Mouse (Mus musculus) lung, adult 18-20 months (tissue): Measurements from ENCODE around the gene Cdpf1.
A peak's percentile ranks its signal among the peaks of the same experiment; 100 is the strongest.
"Not testable (repeated sequence)": the region's sequence is repeated elsewhere in the genome, so short reads cannot be mapped to it uniquely, and the experiment has no call there.

ENCODE experiments used
- DNase-seq, 2 experiments: peaks; one replicate each; pipeline ENCODE4 v3.0.0; 2022; ENCODE audit warnings: mixed read lengths in 2 of 2

Cdpf1 gene

DNA sequence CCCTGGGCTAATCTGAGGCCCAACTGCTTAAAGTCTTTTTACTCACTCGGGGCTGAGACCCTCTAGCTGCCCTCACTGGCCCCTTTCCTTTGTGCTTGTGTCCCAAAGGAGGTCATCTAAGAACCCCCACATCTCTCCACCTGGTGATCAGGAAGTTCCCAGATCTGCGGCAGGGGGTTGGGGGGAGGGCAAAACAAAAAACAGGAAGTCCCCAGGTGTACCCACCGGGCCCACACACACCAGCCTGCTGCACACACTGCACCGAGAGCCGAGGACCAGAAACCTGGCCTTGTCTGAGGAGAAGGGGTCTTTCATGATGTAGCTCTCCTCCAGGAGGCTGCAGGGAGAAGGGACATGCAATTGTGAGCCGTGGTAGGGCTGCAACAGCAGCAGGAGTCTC, 3.5 kb downstream of the Cdpf1 start:
- no peak for DNase-seq

DNA sequence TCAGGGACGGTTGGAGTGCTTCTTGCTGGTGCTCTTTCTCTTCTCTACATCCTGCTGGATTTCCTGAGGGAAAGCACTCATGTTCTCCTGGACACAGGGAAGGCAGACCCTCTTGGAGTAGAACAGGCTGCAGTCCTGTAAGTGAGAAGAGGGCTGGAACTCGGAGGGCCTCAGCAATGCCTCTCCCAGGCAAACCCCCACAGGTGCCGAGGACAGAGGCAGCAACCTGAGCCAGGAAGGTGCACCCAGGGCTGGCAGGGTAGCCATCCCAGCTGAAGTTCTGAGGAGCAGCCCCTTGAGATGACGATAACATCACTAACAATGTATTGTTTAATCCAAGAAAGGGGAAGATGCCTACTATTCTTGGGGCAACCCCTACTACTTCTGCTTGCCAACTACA, 4.1 kb downstream of the Cdpf1 start:
- no peak for DNase-seq

DNA sequence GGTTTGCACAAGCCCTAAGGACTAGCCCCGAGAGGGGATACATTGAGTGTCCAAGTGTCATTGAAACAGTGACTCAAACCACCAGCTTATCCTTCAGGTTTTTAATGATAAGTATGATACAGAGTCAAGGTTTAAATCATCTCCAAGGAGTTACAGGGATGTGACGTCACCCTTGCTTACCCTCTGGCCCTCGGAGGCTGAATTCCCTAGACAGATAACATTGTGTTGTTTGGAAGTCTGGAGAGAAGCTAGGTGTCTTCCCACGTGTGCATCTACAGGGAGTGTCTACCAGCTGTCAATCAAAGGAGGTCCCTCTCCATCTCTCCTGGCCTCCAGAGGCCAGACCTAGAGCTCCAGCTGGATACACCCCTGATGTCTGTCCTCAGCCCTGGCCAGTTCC, 4.6 kb downstream of the Cdpf1 start:
- DNase-seq = no peak

DNA sequence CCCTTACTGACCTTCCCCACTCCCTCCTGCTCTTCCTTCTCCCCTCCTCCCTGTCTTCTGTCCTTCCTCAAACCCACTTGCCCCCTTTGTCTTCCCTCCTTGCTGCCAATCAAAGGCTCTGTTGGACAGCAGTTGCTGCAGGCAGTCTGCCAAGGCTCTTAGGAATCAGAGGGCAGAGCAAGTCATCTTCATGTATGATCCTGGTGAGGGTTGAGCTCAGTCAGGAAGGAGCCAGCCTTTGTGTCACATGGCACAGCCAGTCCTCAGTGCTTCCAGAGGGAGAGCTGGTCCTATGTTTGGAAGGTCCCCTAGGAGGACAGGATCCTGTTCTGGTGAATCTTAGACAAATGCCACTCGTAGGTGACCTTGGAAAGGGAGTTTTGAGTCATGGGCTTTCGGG, 8.6 kb downstream of the Cdpf1 start:
- DNase-seq = no peak

DNA sequence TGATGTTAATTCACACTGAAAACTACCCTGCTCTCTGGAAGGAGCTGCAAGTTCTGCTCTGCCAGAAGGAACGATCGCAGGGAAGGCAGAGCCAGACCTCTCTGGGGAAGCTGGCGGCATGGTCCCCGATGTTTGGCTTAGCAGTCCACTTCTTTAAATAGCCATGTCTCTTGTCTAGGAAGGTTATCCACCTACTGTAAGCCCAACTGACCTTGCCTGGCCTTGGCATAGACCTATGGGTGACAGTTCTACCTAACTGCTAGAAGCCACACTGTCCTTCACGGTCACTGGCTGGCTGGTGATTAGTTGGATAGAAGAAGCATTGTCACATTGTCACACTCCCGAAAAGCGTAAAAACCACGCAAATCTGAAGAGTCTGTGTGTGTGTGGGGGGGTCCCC, 12.8 kb downstream of the Cdpf1 start:
- no peak for DNase-seq

DNA sequence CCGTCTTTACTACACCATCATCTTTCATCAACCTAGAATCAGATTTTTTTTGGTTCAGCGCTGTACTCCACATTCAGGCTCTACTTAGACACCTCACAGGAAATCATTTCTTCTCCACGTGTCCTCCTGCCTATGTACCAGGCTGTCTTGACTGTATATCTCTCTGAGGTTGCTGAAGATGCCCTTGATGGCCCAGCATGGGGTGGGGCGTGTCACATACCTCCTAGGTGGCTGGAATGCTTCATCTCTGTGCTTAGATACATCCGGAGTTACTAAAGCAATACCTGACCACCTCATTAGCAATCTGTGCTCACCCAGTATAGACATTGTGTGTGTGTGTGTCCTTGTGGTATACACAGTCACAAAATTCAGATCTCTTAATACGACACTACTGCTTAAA, 16.0 kb downstream of the Cdpf1 start:
- DNase-seq = no peak

DNA sequence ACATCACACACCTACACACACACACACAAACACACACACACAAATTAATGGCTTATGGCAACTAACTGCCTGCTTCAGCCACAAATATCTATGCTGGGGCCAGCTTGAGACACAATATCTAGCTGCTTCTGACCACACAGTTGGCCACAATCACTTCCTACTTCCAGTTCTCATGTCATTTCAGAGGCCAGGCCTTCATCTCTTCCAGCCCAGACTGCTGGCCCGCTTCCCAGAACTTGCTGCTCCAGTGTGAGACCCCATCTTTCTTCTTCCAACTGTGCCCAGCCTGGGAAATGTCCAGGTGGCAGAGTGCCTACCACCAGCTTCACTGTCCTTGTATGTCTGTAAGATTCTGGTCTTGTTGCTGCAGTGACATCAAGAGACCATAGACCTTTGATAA, 18.7 kb downstream of the Cdpf1 start:
- DNase-seq = no peak

DNA sequence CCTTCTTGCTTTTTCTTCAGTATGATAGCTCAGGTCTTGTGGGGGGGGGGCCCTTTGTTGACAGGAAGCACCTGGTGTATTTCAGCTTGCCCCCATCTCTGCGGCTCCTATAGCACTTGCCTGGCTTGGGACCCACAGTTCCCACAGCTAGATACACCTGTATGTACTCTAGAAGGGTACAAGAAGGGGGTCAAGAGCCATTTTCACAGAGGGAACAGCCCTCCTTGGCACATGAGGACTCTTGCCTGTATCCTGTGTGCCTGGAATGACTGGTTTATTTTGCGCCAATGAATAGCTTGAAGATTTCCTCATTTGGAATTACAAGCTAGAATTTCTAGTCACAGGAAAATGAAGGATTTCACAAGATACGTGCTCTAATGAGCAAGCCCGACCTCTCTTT, 20.0 kb downstream of the Cdpf1 start:
- peak; percentile 59 to 74 for DNase-seq

DNA sequence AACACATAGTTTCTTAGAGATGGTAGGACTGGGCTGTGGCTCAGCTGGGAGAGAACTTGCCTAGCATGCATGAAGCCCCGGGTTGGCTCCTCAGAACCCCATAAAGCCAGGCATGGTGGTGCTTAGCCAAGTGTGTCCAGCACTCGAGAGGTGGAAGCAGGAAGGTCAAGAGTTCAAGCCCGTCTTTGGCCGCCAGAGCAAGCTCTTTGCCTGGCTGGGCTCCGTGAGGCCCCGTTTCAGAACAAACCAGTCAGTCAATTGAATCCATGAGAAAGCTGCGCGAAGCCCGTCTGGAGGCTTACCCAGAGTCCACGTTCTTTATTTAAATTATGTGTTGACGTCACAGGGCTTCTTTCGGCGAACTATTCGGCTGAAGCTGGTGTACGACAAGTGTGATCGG, 22.9 kb downstream of the Cdpf1 start:
- DNase-seq = peak in 1 of 2 experiments; percentile 13

DNA sequence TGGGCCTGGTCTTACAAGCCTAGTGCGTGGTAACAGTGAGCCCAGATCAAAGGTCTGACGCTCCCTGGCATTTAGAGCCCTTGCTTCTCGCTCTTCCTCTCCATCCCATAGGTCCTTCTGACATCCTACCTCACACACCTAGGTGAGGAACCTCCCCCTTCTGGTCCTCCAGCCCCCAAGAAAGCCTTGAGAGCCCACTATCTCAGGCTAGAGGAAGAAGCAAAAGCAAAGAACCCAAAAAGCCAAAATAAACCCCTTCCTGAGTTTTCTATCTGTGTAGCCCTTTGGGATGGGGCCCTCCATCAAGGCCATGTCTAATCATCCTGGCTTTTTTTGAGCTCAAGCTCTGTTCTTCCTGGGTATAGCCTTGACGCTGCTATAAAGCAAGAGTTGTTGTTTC, 23.4 kb downstream of the Cdpf1 start:
- no peak for DNase-seq

DNA sequence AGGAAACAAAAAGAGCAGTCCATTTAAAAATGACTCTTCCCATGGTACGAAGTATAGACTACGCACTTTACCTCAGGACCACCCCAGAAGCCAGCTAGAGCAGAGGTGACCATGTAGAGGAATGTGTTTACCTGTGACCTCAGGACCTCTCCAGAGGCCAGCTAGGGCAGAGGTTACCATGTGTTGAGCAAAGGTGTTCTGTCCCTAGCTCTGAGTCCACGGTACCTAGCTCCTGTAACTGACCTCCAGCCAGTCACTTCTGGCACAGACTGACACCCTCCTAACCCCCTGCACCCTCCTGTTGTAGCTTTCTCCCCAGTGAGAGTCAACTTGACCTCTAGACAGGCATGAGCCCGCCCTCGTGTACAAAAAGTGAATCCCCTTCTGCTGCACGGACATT, 24.0 kb downstream of the Cdpf1 start:
- DNase-seq = no peak

DNA sequence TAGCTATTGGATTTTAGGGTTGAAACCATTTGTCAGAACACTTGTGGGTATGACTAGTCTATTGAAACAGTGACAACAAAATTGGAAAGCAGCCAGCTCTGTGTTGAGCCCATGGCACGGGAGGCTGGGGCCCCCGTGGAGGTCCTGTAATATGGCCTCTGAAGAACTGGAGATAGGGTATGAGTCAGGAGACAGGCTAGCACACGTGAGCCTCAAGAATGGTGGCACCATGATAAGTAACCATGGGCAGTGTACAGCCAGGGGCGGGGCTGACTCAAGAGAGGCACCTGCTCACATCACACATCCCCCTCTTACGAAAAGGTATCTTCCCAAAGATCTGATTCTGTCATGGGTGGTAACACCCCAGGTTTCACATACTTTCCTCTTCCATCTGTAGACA, 24.8 kb downstream of the Cdpf1 start:
- DNase-seq = no peak

DNA sequence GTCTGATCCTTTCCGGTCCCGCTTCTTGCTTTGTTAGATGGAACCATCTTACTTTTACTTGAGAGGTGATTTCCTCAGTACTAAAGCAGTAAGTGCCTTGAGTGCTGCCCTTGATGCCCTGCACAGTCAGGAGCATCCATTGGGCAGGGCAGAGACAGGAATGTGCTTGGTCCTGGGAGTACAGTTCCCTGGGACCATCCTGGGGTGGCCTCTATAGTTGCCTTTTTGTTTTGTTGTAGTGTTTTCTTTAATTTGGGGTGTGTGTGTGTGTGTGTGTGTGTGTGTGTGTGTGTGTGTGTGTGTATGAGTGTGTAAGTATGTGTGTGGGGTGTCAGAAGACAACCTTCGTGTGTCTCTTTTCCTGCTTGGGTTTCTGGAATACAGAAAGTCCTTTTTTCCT, 27.2 kb downstream of the Cdpf1 start:
- DNase-seq = no peak

DNA sequence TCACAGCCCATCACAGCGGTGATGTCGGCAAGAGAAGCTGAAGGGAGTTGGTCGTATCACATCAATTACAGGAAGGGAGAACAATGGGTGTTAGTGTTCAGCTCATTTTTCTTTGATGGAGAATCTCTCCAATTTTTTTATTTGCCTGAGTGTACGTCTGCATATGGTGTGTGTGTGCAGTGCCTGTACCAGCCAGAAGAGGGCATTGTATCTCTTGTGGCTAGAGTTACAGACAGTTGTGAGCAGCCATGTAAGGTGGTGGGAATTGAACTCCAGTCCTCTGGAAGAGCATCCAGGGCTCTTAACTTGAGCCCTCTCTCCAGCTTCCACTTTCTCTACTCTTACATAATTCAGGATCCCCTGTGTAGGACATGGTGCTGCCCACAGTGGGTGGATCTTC, 28.4 kb downstream of the Cdpf1 start:
- no peak for DNase-seq

DNA sequence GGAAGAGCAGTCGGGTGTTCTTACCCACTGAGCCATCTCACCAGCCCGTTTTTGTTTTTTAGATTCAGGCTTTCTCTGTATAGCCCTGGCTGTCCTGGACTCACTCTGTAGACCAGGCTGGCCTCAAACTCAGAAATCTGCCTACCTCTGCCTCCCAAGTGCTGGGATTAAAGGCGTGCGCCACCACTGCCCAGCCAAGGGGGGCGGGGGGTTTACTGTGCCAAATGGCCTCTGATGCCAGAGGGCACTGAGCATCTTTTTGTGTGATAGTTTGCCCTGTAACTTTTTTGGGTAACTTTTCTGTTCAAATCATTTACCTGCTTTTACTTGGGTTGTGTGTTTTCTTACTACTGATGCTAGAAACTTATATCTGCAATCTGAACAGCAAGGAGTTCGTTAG, 32.6 kb downstream of the Cdpf1 start:
- not testable (repeated sequence) for DNase-seq

DNA sequence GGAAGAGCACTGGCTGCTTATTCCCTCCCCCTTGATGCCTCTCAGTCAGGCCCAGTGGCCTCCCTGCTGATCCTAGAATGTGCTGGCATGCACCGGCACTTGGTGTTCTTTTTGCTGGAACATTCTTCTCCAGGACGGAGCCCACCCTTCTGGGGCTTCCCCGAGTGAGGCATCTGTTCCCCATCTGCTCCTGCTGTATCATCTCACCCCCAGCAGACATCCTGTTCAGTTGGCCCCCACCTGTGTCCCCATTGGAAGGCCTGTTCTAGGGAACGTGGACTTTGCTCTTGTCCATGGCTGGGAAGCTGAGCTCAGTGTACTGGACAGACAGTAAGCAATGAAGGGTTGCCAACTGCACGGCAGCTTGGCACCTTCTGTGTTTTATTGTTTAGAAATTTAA, 34.7 kb downstream of the Cdpf1 start:
- DNase-seq = no peak

DNA sequence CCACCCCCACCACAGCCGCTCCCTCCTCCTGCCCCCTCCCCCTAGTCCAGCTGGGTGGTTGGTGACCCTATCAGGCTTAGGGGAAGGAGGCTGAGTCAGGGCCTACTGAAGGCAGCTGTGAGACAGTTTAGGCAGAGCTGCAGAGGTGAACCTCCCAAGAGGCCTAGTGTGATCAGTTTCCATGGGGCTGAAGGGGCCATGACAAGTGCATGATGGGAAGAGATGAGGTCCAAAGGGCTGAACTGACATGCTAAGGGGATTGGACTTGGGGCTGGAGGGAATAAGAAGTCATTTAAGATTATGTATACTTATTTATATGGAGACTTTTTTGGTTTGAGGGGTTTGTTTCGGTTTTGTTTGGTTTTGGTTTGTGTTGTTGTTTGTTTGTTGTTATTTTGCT, 35.3 kb downstream of the Cdpf1 start:
- no peak for DNase-seq

DNA sequence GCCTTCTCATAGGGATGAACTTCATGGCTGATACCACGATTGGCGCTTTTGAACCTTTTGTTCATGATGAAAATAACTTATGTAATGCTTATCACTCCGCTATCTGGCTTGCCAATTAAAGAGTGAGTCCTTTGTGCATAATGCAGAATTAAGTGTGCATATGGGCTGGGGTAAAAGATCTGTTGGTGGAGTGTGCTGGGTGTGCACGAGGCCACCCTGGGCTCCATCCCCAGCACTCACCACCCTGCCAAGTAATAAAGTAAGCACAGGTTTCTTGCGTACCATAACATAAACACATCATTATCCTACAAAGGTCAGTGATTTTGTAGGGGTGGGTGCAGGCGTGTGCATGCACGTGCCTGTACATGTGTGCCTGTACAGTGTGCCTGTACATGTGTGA, 36.5 kb downstream of the Cdpf1 start:
- no peak for DNase-seq

DNA sequence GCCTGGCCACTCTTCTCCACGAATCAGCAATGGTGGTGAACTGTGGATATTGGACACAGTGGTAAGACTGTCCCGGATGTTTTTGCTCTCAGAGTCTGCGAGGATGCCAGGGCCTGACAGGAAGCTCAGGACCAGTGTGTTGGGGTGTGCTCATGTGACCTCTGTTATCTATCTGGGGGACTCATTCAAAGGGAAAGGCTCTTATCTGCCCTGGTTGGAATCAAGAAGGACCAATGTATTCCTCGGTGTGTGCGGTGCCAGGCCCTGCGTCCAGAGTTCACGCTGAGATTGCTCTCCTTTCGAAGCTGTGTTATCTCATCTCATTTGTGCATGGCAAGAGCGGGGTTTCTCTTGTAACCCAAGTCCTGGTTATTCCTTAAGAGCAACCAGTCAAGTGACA, 37.1 kb downstream of the Cdpf1 start:
- DNase-seq = no peak

DNA sequence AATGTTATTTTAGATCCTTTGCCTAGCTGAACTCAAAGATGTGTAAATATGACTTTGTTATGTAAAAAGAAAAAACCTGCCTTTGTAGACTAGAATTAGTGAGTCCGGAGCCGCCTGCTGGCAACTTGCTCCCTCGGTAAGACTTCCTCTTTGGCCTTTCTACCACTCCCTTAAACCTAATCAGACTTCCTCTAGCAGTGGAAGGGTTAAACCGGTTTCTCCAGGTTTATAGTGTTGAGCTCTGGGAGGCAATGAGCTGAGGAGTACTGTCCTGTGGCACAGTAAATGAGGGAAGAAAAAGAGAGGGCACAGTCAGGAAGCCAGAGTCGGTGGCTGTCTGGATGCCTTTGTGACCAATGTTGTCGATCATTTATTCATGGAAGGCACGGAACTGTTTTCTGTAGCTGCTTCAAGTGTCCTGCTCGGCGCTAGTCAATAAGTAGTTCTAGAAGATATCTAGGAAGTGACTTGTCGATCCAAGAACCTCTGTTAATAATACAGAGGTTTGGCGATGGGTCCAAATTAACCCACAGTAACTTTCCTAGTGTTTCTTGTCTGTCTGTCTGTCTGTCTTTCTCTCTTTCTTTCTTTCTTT, 39.3 kb downstream of the Cdpf1 start:
- DNase-seq = no peak

DNA sequence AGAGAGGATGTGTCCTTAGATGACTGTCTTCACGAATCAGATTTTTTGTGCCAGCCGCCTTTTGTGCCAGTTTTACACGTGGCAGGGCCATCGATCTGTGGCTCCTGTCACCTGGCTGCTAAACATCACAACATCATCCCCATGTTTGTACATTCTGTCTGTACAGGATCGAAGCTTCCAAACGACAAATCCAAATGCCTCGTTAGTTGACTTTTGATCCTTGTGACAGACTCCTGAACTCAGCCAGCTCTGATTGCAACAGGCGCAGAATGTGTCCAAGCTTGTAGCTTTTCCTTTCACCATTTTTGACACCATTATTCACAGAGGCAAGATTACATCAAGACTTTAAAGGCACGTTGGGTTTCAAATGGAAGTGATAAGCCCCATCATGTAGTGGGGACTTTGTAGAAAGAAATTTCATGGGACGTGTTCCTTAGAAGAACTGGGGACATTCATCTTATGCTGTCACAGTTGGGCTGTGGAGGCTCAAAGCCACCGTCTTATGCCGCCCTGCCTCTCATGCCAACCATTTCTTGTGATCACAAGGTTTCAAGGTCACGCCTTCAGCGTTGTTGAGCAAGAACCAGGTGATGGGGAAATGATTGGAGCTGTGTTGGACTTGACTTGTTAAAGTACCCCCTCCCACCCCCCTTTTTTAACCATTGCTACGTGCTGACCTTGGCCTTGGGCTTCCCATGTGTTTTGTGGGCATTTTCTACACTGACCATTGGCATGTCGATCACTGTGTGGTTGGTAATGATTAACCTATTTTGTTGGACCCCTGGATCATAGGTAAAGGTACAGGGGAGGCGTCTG, 40.0 kb downstream of the Cdpf1 start:
- peak in 1 of 2 experiments; percentile 15 for DNase-seq

DNA sequence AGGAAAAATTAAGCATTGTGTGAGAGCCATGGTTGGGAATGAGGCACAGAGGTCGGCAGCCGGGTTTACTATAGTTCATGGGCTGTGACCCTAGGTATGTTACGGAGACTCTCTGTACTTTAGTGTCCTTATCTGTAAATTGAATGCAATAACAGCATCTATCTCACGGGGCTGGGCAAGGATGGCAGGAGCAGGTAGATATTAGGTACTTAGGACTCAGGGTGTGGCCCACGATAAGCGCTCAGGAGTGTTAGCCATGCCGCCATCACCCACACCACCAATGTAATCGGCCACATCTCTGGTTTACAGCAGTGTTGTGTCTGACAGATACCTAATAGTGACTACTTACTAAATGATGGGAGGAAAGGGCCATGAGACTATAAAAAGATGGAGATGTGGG, 42.5 kb downstream of the Cdpf1 start:
- no peak for DNase-seq

DNA sequence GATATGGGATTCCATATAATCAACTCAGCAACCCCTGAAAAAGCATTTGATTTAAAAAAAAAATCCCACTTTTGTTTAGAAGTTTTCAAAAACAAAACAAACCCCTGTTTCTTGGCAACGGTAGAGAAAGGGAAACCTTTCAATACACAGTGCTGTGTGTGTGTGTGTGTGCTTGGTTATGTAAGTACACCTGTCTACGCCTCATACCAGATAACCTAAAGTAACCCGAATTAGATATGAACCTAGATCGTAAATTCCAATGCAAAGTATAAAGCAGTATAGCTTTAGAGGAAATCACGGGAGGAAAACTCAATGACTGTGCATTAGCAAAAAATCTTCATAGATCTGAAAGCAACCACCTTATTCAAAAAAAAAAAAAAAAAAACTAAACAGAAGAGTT, 44.8 kb downstream of the Cdpf1 start:
- DNase-seq = no peak

DNA sequence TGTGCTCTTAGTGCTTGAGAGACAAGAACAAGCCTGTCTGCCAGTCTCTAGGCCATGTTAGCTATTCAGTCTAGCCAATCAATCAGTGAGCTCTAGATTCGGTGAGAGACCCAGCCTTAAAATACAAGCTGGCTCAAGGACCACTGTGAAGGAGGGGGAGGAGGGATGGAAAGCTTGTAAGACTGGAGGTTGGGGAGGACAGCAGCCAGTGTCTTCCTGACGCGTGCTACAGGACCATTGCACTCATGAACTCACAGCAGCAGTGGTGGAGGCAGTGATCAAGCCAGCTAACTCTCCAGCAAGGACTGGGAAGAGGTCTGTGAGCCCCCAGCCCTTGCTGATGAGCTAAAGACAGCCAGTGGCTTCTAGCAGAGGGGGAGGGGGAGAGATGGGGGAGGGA, 46.5 kb downstream of the Cdpf1 start:
- no peak for DNase-seq

DNA sequence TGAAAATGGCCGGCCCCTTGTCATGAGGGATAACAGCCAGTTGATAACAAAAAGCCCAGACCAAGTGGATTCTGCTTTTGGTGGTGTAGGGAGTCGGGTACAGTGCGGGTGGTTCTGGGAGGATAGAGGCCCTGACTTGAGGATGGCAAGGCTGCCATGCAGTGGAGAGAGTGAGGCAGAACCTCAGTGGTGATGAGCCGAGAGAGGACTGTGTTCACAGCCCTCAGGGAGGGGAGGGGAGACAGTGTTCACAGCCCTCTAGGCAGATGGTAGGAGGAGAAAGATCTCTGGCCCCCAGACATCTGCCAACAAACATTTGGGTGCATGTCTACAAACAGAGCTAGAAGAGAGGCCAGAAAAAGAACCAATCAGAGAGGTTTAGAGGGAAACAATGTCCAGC, 48.7 kb downstream of the Cdpf1 start:
- no peak for DNase-seq
